Mouse (Mus musculus) embryonic stem cell, embryonic (primary cell): ENCODE results near the gene Ogdh.

Experiments used
- CTCF ChIA-PET, 4 experiments: fragments of 300-600 bp in 2 of 4; fragments of 350-600 bp in 2 of 4; sonication (Branson Sonifier 250); formaldehyde crosslinking; loops; one replicate each; lab custom pipeline; 2022; ENCODE audit warnings: inconsistent platforms in 2 of 4; lab: Charles Lee
- POLR2A ChIA-PET, 4 experiments: fragments of 300-600 bp in 2 of 4; fragments of 350-600 bp in 2 of 4; sonication (Branson Sonifier 250); formaldehyde crosslinking; loops; one replicate each; lab custom pipeline; 2022; ENCODE audit warnings: antibody characterized with exemption in 4 of 4, inconsistent platforms in 1 of 4; lab: Charles Lee

Gene Ogdh

GRCm38 (mm10) chr11:6403830-6404405 lies 112.5 kb downstream of the Ogdh start:
- ChIA-PET POLR2A (interaction anchor here in 3 of 4 experiments (0.6 to 12.9 kb wide), 14 partner anchors 10 to 300 kb away, joined by 3 to 148 read pairs (median 4); partner anchors contain the start of genes Ppia (in 2 of the 3) and Tbrg4 (in 1 of the 3)), CTCF (interaction anchor here in 1 of 4 experiments (1.0 to 2.2 kb wide), 4 partner anchors 13 to 244 kb away, joined by 8 to 11 read pairs (median 9); no protein-coding TSS in a partner anchor)

- POLR2A ChIA-PET: interaction anchor here (0.5 to 12.9 kb wide), 30 partner anchors 9 to 254 kb away, joined by 3 to 148 read pairs (median 6); partner anchors contain the start of genes Ppia (in 2 of the 4) and Tbrg4 (in 1 of the 4)
- CTCF ChIA-PET: interaction anchor here in 3 of 4 experiments (0.9 to 2.2 kb wide), 3 partner anchors 31 to 53 kb away, joined by 3 to 9 read pairs (median 3); no protein-coding TSS in a partner anchor
Observed at GRCm38 (mm10) chr11:6404699-6405566, 113.5 kb downstream of the Ogdh start.

- ChIA-PET CTCF (interaction anchor here (0.6 to 2.2 kb wide), 4 partner anchors 24 to 53 kb away, joined by 3 to 9 read pairs (median 3); no protein-coding TSS in a partner anchor), POLR2A (interaction anchor here (0.6 to 12.9 kb wide), 31 partner anchors 8 to 253 kb away, joined by 3 to 148 read pairs (median 5); partner anchors contain the start of genes Ppia (in 3 of the 4) and Tbrg4 (in 1 of the 4))
Observed at GRCm38 (mm10) chr11:6405591-6406081, 114.2 kb downstream of the Ogdh start.
